Mouse (Mus musculus) brain, embryonic 14.5 days (tissue): ENCODE results near the gene Lrrc18. TPM values are rescaled to one million over a fixed set of nuclear protein-coding genes. Genes with fewer than 3 reads are reported as not detected.

Experiments
- DNase-seq: peaks from one replicate; pipeline ENCODE4 v3.0.0-alpha.2; 2011; ENCODE audit warnings: low read depth
- CTCF ChIP-seq: fragments of 200-500 bp; IDR thresholded peaks from 2 replicates; pipeline ENCODE4 v1.5.1; 2012; ENCODE audit warnings: inconsistent platforms, mild to moderate bottlenecking, moderate library complexity, borderline replicate concordance; ENCODE audit not compliant: insufficient read depth, insufficient read length; ENCODE audit errors: extremely low read depth
- POLR2A ChIP-seq: fragments of 200-500 bp; IDR thresholded peaks from 2 replicates; pipeline ENCODE4 v1.6.1; 2012; ENCODE audit warnings: mild to moderate bottlenecking, inconsistent platforms, borderline replicate concordance; ENCODE audit not compliant: poor library complexity, insufficient read depth, insufficient read length, severe bottlenecking; ENCODE audit errors: extremely low read depth
- polyA plus RNA-seq: library from polyadenylated mRNA; depleted of rRNA; stranded (reverse); fragments of >200 nt; gene quantifications from 2 replicates; pipeline ENCODE4 v1.2.3, GENCODE M21; 2012; rRNA removed

The Lrrc18 gene
- 0.38 TPM in 2 replicates for polyA plus RNA-seq

- TF ChIP-seq CTCF (no peak), POLR2A (no peak)
- DNase-seq = no peak
Measured at GRCm38 (mm10) chr14:32991082-32991481, at the start of gene Lrrc18. Gene Lrrc18 (plus strand): TSS chr14:32991382.

DNA sequence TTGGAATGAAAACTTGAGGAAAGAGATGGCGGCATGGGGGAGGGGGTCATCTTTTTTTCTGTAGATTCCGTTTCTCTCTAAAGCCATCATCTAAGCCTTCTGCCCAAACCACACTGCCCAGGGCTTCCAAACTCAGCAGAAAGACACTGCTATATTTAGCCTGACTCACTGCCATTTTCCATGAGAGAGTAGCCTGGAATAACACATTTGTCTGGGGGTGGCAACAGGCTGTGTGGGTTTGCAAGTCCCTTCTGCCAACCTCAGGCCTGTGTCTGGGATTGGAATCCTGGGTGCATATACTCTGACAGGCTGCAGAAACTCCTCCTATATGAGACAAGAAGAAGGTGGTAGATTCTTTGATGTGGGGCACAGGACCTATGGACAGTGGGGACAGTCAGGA is 43.7 kb upstream of the Lrrc18 start:
- no peak for DNase-seq
- TF ChIP-seq CTCF (no peak), POLR2A (no peak)

DNA sequence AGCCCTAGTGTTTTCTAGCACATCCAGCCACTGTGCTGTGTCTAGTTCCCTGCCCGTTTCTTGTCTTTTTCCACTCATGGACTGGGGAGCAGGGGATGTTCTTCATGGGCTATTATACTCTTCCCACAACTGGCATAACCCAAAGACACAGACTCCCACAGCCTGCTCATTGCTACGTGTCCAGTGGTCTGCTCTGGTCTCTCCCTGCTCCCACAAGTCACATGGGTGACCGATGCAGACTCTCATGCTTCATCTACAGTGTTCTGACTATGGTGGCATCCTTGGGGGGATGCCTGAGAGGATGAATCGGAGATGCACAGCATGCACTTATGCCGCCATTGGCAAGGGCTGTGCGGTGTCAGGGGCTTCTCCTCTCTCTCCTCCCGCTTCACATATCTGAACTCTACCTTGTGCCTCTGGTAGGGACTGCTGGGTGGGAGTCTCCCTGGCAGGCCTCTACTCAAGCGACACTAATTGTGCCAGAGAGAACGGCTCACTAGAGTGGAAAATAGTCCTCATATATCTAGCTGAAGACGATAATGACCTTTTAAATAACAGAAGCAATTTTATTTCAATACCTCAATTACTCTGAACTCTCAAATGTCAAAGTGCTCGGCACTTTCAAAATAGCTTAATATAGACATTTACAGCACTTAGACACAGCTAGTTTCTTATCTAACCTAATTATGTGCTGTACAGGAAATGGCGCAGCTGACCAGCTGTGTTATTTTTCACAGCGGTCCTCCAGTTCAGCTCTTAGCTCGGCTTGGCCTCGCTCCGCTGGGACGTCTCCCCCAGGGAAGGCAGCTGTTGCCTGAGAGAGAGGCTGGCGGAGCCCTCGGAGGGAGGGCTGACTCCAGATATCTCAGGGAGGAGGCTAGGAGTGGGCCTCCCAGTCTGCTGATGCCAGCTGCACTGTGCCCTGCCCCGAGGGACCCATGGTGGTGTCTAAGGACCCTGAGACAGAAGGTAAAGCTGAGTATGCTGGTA is 40.6 kb upstream of the Lrrc18 start:
- TF ChIP-seq CTCF (no peak), POLR2A (no peak)
- peak; percentile 83 for DNase-seq

DNA sequence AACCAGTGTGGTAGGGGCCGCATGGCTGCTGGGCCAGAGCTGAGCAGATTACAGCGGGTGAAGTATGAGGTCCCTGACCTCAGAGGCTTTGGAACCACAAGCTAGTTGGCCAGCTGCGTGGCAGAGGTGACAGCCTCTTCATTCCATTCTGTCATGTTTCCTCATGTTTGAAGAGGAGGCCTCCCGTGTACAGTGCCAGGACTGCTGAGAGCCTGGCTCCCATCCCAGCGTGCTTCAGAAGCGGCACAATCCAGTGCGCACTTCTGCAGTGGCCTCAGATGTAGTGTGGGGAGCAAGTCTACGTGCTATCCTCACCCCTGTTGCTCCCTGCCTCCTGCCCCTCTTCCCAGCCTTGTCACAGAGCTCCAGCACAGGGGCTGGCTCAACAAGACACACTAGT is 34.7 kb upstream of the Lrrc18 start:
- peak; percentile 73 for DNase-seq

GRCm38 (mm10) chr14:32958671-32959070 is 32.5 kb upstream of the Lrrc18 start:
- no peak for TF ChIP-seq CTCF
- no peak for TF ChIP-seq POLR2A
- no peak for DNase-seq

More for the DNA sequence above, 34.7 kb upstream of the Lrrc18 start:
- TF ChIP-seq CTCF (no peak), POLR2A (no peak)

DNA sequence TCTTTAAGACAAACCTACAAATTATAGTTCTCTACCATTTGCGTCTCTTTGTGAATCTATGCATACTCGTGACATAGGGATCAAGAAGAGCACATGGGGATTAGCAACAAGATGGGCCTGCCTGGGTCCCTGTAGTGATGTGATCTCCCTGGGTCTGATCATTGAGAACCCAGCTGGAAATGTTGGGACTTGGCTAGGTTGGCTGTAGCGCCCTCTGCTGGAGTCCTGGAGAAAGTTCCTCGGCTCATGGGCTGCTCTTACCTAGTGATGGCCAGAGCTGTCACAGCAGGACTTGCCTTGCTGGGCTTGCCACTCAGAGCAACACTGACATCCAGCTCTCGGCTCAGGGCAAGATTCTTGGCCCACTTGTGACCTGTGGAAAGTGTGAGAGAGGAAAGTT is 30.7 kb upstream of the Lrrc18 start:
- no peak for TF ChIP-seq POLR2A
- peak; percentile 80 for TF ChIP-seq CTCF
- DNase-seq = peak; percentile 79

- TF ChIP-seq CTCF = no peak
- no peak for TF ChIP-seq POLR2A
- DNase-seq = no peak
Measured at GRCm38 (mm10) chr14:32964742-32965141, 26.4 kb upstream of the Lrrc18 start.

DNA sequence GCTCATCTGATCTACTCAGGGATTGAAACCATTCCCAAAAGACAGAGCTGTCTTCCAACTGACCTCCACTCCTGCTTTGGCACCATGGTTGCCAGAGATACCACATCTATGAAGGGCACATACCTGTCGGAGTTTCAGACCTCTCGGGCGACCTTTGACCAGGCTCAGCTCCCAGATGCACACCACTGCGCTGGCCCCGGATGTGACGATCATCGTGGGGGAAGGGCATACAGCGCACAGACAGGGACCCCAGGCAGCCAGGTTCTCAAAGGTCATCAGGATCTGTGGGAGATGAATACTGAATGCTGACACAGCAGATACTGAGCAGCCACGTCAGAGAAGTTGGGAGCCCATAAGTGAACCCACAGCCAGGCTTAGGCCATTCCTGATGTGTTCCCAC is 20.5 kb upstream of the Lrrc18 start:
- no peak for TF ChIP-seq POLR2A
- TF ChIP-seq CTCF = no peak
- DNase-seq = no peak

- TF ChIP-seq CTCF (no peak), POLR2A (no peak)
- no peak for DNase-seq
Measured at GRCm38 (mm10) chr14:32984176-32984738, 6.9 kb upstream of the Lrrc18 start.

DNA sequence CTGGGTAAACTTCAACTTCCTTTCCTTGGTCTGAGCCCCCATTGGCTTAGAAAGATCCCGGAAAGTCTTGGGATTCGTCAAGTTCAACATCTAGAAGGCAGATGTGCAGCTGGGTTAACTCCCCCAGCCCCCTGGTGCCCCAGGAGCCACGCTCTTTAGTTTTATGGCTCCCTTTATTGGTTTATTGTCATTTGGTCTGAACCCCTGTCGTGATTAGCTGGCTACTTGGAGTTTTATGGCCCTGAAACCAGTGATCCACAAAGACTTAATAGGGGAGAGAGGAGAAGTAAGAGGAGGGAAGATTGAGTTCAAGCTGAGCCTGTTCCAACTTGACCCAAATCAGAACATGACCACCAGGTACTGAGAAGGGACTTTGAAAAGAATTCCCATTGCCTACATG is 4.5 kb upstream of the Lrrc18 start:
- TF ChIP-seq POLR2A (no peak), CTCF (no peak)
- DNase-seq = no peak

DNA sequence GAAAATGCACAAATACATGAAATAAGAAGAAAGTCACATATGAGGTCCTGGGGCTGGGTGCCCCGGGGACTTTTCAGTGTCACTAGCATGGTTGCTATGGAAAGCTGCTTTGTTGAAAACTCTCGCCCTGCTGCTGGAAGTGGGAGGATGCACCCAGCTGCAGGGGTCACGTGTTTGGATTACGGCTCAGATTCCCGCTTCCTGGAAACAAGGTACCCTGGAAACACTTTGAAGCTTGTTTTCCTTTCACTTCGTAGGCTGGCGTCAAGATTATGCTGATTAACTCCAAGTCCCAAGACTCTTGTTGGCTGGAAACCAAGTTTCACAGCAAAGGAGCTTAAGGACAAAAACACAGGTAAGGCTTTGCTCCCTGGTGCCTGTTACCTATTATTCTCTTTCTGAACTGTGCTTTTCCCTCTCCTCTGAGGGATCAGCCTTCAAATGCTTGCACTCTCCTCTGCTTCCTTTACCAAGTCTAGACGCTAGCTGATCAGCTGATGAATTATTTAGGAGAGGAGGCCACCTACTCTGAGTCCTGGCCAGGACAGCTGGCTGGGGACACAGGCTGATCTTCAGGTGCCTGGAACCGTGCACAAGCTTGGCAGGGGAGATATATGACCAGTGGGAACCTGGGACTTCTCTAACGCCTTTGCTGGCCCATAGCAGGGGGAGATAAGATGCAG is 3.9 kb downstream of the Lrrc18 start:
- 0 out of 2 replicates have a peak, but pooled peaks have one; percentile 12 for TF ChIP-seq CTCF
- no peak for TF ChIP-seq POLR2A
- DNase-seq = peak; percentile 81
